Mouse (Mus musculus) adrenal gland, adult 2 months (tissue): ENCODE results near the gene Lax1. TPM values are rescaled to one million over a fixed set of nuclear protein-coding genes. Genes with fewer than 3 reads are reported as not detected.
A peak's percentile ranks its signal among the peaks of the same experiment; 100 is the strongest.
"Not testable (repeated sequence)": the region's sequence is repeated elsewhere in the genome, so short reads cannot be mapped to it uniquely, and the experiment has no call there.

Experiments used
- DNase-seq: peaks from one replicate; pipeline ENCODE4 v3.0.0; 2021
- polyA plus RNA-seq: library from polyadenylated mRNA; depleted of rRNA; stranded (reverse); fragments of >200 nt; gene quantifications from 2 replicates; pipeline ENCODE4 v1.2.3, GENCODE M21; 2012
- total RNA-seq, 2 experiments: library from RNA; stranded (reverse); gene quantifications; 2 replicates each; pipeline ENCODE4 v1.2.3; 2021

The Lax1 gene
- total and polyA plus RNA-seq, 3 experiments, result 0.18 to 0.31 TPM; not detected in 1

GRCm38 (mm10) chr1:133688301-133688700, 1.6 kb downstream of the Lax1 start:
- DNase-seq, result no peak

GRCm38 (mm10) chr1:133685749-133686519, 4.0 kb downstream of the Lax1 start:
- DNase-seq, result peak; percentile 75

DNA sequence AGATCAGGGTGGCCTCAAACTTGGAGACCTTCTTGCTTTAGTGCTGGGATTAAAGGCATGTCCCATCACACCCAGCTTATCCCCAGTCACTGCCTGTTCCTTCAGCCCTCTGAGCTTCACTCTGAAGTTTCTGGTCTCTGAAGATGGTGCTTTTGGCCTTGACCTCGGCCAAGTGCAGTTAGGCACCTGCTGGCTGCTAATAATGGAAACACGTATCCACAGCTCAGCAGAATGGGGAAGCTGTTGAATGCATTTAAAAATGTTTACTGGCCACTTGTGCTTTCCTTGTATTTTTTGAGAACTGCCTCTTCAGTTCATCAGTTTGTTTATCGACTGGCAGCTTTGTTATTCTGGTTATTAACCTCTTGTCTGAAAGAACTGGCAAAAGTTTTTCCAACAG, 18.1 kb downstream of the Lax1 start:
- no peak for DNase-seq

DNA sequence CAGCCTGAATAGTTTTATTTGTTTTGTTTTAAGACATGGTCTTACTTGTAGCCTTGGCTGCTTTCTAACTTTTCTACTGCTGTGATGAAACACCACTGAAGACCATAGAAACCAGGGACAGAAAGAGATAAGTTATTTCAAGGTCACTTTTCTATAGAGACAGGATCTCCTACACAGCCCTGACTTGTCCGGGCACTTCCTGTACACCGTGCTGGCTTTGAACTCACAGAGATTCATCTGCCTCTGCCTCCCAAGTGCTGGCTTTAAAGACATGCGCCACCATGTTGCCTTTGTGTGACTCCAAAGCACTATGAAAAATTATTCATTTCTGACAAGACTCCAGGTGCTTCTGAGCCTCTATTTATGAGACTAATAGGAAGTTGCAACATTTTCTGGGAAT, 18.6 kb downstream of the Lax1 start:
- DNase-seq, result no peak

- no peak for DNase-seq
Observed at GRCm38 (mm10) chr1:133670776-133671175, 19.1 kb downstream of the Lax1 start.

GRCm38 (mm10) chr1:133670190-133670589, 19.7 kb downstream of the Lax1 start:
- no peak for DNase-seq

- DNase-seq, result no peak
Observed at GRCm38 (mm10) chr1:133668618-133669017, 21.3 kb downstream of the Lax1 start.

GRCm38 (mm10) chr1:133667721-133668120, 22.2 kb downstream of the Lax1 start:
- DNase-seq, result no peak

GRCm38 (mm10) chr1:133665713-133666112, 24.2 kb downstream of the Lax1 start:
- DNase-seq, result not testable (repeated sequence)

DNA sequence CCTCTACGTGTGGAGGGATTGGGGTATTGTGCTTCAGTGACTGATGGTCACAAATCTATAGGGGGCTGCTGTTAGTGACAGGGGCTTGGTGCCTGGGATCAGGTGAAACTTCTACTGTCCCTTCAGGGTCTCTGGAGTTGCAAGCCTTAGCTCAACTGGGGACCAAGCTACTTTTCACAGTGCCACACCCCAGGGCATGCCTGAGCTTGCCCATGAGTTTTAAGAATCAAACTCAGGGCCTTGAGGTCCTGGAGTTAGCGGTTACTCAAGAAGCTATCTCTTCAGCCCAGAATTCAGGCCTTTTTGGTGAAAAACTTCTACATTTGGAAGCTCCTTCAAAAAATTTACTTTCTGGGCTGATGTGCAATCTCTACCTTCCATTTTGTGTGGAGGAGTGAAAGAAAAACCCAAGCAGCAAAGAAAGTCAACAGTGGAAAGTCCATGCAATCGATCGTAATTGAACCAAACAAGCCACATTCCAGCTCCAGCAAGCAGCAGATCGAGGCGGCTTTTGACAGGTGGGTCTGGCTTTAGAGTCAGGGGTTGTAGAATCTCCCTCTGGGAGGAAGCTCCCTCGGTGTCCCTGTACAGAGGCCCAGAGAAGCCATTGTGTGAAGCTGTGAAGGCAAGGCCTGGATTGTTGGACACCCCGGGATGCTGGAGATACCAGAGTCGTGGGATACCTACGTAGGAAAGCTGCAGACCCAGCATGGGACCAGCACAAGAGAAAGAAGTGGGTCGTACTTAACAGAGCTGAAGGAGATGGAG, 25.5 kb downstream of the Lax1 start:
- DNase-seq, result no peak

- no peak for DNase-seq
Observed at GRCm38 (mm10) chr1:133663427-133663826, 26.5 kb downstream of the Lax1 start.

DNA sequence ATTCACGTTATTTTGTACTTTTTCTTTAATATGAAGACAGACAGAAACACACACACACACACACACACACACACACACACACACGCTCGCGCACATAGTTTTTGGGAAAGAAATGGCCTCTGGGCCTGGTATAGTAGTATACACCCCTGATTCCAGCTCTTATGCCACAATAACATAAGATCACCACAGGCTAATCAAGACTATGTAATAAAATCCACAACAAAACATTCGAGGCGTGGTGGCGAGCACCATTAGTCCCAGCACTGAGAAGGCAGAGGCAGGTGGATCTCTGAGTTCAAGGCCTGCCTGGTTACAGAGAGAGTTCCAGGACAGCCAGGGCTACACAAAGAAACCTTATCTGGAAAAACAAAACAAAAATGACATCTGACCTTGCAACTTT, 27.0 kb downstream of the Lax1 start:
- DNase-seq, result no peak

GRCm38 (mm10) chr1:133661203-133661933, 28.5 kb downstream of the Lax1 start, which contains the start of gene Gm38394:
Gene Gm38394, minus strand, starts transcription at chr1:133661318.
- peak; percentile 94 for DNase-seq

- DNase-seq, result peak; percentile 81
Observed at GRCm38 (mm10) chr1:133660466-133661202, 29.3 kb downstream of the Lax1 start, which contains the start of gene Zbed6. Gene Zbed6, minus strand, starts transcription at chr1:133660885.

DNA sequence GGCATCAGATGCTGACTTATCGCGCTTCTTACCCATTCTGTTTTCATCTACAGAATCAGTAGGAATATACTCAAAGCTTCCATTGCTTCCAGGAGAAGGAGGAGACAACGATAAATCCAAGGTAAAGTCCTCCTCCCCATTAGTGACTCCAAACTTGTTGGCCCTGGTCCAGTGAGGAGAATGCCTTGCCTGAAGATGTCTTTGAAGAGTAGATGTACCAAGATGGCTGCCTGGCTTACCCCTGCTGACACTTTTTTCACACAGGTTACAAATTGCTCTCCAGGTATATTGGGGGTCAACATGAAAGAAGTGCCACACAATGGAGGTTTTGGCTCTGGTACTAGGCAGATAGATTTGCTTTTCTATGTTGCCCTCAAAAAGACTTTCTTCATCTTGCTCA, 31.0 kb downstream of the Lax1 start:
- no peak for DNase-seq

DNA sequence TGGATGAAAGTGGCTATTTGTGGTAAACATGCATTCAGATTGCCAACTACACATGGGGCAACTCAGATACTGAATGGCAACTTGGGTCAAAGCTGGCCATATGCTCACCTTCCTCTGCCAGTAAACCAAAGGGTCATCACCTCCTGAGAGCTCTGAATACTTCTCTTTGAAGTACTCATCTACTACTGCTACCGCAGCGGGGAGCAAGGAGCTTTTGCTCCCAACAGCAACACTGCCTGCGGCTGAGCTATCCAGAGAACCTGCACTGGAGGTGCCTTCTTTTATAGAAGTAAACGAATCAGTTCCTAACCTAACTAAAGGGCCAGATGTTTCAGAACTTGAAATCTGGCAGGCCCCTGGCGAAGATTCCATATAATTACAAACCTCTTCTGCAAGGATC, 33.1 kb downstream of the Lax1 start:
- DNase-seq, result no peak

DNA sequence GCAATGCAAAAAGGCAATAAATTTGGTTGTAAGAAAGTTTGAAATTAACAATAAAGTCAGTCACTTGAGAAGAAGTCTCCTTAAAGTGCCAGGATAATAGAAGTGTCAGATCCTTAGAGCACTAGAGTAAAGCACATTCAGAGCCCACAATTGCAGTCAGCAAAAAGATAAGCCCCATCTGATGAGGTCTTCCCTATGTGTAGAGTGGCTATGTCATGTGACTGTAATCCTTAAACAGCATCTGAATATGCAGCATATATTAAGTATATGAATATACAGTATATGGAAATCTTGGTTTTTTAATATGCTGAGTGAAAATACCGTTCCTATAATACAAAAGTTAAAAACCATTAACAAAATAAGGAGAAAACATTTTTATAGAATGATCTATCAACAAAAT, 36.9 kb downstream of the Lax1 start:
- no peak for DNase-seq

GRCm38 (mm10) chr1:133650288-133651055, 39.4 kb downstream of the Lax1 start:
- no peak for DNase-seq

DNA sequence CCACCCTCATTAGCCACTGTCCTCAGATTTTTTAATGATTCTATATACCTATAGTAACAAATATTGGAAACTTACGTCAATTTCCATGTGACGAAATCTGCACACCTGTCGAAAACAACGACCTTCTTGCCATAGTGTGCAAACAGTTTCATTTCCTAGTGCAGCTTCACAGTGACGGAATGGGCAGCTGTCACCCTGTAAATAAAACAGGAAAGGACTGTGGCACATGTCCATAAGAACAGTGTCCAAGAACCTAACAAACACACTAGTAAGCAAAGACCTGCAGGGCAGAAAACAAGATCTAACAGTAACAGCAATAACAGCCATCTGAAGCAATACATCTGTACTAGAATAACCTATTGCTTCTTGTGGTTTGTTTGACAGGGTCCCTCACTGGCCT, 44.3 kb downstream of the Lax1 start:
- no peak for DNase-seq

GRCm38 (mm10) chr1:133641163-133641562, 48.7 kb downstream of the Lax1 start:
- DNase-seq, result no peak

DNA sequence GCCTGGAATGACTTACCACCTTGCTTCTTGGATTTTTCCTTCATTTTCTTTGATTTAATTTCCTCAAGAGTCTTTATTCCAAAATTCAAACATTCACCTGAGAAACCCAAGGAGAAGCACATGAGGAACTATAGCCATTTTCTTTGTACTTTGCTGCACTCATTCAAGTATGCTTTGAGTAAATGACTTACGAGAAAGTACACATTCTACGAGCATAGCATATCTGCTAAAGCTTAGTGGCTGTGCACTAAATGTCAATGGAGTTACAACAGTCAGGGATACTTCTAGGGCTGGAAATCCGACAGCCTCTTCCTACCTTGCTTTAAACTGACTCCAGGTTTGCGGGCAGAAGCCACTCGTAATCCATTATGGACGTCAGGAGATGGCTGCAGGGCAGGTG, 51.4 kb downstream of the Lax1 start:
- DNase-seq, result no peak
